Mouse (Mus musculus): Measurements from ENCODE around the gene Gnao1.

DNA sequence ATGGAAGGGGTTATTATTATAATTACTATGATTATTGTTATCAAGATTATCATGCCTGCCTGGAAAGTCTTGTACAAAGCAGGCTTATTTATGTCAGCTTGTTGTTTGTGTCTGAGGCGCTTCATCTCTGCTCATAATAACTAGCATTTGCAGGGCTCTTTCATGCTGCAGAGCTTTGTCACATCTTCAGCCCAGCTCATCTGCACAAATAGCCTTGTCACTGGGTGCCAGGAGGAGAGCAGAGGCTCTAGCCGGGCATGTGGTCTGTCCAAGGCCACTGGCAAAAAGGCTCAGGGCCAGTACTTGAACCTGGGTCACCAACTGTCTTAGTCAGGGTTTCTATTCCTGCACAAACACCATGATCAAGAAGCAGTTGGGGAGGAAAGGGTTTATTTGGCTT lies 123.5 kb downstream of the Gnao1 start:
- TF ChIP-seq CTCF (IDR thresholded peaks at IDR 0.05; ENCODE audit: extremely low read depth, insufficient read depth, low read length) (no peak), POLR2A (IDR thresholded peaks at IDR 0.05; ENCODE audit: extremely low read depth, insufficient read depth, low read length) (no peak)

Data from cortical plate, adult 2 months (tissue).